Mouse (Mus musculus) neural tube, embryonic 12.5 days (tissue): ENCODE results near the gene Hils1. TPM values are rescaled to one million over a fixed set of nuclear protein-coding genes. Genes with fewer than 3 reads are reported as not detected.
A peak's percentile ranks its signal among the peaks of the same experiment; 100 is the strongest.

Experiments
- ATAC-seq: fragments of 200-750 bp; cut with Nextera tagmentation; 2 replicates; pipeline ENCODE4 v1.8.0; 2017; ENCODE audit warnings: low read depth, mild to moderate bottlenecking, moderate TSS enrichment, moderate library complexity; ENCODE audit not compliant: low FRiP score
- H3K27ac ChIP-seq: fragments of 300-500 bp; sonication (generic); 2 replicates; pipeline ENCODE4 v1.5.1; 2016
- H3K27me3 ChIP-seq: fragments of 300-500 bp; sonication (generic); replicated peaks from 2 replicates; pipeline ENCODE4 v1.6.1; 2016; ENCODE audit warnings: mild to moderate bottlenecking
- H3K36me3 ChIP-seq: fragments of 300-500 bp; sonication (generic); 2 replicates; pipeline ENCODE4 v1.6.1; 2016; ENCODE audit warnings: mild to moderate bottlenecking
- H3K4me1 ChIP-seq: fragments of 300-500 bp; sonication (generic); 2 replicates; pipeline ENCODE4 v1.6.1; 2016
- H3K4me2 ChIP-seq: fragments of 300-500 bp; sonication (generic); replicated peaks from 2 replicates; pipeline ENCODE4 v1.6.1; 2016; ENCODE audit warnings: mild to moderate bottlenecking
- H3K4me3 ChIP-seq: fragments of 300-500 bp; sonication (generic); 2 replicates; pipeline ENCODE4 v1.5.1; 2016
- H3K9ac ChIP-seq: fragments of 300-500 bp; sonication (generic); 2 replicates; pipeline ENCODE4 v1.6.1; 2016; ENCODE audit warnings: mild to moderate bottlenecking
- H3K9me3 ChIP-seq: fragments of 300-500 bp; sonication (generic); 2 replicates; pipeline ENCODE4 v1.6.1; 2016; ENCODE audit warnings: mild to moderate bottlenecking
- WGBS: fragments of 180-500 bp; shearing (Covaris S2); methylation state at CpG from one replicate; pipeline ENCODE4 v1.1.7; 2016; 5-methylcytosine and 5-hydroxymethylcytosine counted together
- polyA plus RNA-seq: library from polyadenylated mRNA; unstranded; fragments of >200 nt; fragmentation: Nextera tagmentation; extraction: Ambion mirVana; gene quantifications from 2 replicates; pipeline ENCODE4 v1.2.1, GENCODE M21; 2016

The Hils1 gene
- polyA plus RNA-seq, 1 experiment from 2014 or later, result not detected

DNA sequence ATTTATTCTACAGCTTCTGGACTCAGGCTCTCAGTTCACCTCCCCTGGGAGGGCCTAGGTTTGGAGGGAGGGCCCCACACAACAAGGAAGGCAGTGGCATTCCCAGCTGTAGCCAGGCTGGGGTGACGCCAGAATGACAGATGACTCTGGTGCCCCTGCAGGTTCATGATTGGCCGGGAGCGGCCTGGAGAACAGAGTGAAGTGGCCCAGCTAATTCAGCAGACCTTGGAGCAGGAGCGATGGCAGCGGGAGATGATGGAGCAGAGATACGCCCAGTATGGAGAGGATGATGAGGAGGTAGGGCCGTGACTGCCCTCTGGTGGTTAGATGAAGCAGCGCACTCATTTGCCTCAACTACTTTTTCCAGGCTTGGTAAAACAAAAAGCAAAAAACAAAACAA, 33.7 kb downstream of the Hils1 start:
- Histone ChIP-seq H3K27ac (peak overlapping the region; percentile 46), H3K36me3 (peaks cover 94% of the 10 kb centered on the region), H3K4me2 (peak overlapping the region; percentile 21), H3K27me3 (no peaks in the 10 kb centered on the region), H3K9me3 (no peaks in the 10 kb centered on the region), H3K4me1 (peaks cover 38% of the 10 kb centered on the region), H3K4me3 (no peak overlapping the region), H3K9ac (0 out of 2 replicates have a peak overlapping the region, but pooled peaks have one; percentile 29)
- WGBS, result under 1% methylated on average over 8 of the region's 8 CpGs
- peak; percentile 68 for ATAC-seq

DNA sequence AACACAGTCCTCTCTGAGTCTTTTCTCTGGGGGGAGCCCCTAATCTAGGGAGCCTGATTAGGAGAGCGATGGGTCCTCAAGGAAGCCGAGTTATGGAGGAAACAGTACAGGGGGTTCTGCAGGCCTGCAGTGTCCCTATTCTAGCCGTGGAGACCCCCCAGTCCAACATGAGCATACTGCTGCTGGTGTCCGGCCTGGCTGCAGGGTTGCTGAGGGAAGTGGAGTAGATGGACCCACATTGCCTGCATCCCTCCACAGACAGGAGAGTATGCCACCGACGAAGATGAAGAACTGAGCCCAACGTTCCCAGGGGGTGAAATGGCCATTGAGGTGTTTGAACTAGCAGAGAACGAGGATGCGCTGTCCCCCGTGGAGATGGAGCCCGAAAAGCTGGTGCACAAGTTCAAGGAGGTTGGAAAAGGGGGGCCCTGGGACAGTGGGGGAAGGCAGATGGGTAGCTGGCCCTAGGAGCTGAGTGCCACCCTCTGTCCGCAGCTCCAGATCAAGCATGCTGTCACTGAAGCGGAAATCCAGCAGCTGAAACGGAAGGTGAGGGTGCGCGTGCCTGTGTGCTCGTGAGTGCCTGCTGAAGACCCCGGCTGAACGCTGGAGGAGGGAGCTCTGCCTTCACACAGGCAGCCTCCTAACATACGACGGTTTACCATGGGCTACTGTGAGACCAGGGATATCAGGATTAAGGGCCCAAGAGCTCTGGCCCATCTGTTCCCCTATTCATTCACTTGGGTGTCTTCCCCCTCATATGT, 34.4 kb downstream of the Hils1 start:
- no peak for ATAC-seq
- Histone ChIP-seq H3K4me1 (peaks cover 39% of the 10 kb centered on the region), H3K9ac (no peak overlapping the region)

DNA sequence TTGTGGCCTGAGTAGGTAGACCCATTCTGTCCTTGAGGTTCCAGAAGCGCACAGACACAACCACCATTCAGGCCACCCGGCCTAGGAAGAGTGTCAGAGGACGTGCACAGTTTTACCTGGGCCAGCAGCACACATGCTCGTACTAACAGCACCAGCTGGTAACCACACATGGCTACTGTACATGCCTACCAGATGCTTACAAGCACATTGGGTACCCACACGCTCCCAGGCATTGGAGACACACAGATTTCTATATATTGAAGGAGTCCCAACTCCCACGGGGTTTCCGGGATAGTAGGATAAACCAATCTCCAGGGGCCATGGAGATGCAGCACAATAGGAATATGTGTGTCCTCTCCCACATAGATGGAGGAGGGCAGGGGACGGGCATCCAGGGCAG, 35.3 kb downstream of the Hils1 start:
- H3K4me3 ChIP-seq, result no peak overlapping the region
- no peaks in the 10 kb centered on the region for H3K9me3 ChIP-seq
- WGBS, result 95% methylated on average over 8 of the region's 8 CpGs
- peaks cover 78% of the 10 kb centered on the region for H3K36me3 ChIP-seq
- no peaks in the 10 kb centered on the region for H3K27me3 ChIP-seq
- H3K27ac ChIP-seq, result no peak overlapping the region
- ATAC-seq, result no peak
- no peak overlapping the region for H3K9ac ChIP-seq
- H3K4me2 ChIP-seq, result no peak overlapping the region
- peaks cover 47% of the 10 kb centered on the region for H3K4me1 ChIP-seq

More for the DNA sequence above, 34.4 kb downstream of the Hils1 start:
- H3K4me2 ChIP-seq, result no peak overlapping the region
- 89% methylated on average over 21 of the region's 21 CpGs for WGBS
- no peaks in the 10 kb centered on the region for H3K9me3 ChIP-seq
- no peak overlapping the region for H3K4me3 ChIP-seq
- no peak overlapping the region for H3K27ac ChIP-seq
- no peaks in the 10 kb centered on the region for H3K27me3 ChIP-seq
- H3K36me3 ChIP-seq, result peaks cover 87% of the 10 kb centered on the region

DNA sequence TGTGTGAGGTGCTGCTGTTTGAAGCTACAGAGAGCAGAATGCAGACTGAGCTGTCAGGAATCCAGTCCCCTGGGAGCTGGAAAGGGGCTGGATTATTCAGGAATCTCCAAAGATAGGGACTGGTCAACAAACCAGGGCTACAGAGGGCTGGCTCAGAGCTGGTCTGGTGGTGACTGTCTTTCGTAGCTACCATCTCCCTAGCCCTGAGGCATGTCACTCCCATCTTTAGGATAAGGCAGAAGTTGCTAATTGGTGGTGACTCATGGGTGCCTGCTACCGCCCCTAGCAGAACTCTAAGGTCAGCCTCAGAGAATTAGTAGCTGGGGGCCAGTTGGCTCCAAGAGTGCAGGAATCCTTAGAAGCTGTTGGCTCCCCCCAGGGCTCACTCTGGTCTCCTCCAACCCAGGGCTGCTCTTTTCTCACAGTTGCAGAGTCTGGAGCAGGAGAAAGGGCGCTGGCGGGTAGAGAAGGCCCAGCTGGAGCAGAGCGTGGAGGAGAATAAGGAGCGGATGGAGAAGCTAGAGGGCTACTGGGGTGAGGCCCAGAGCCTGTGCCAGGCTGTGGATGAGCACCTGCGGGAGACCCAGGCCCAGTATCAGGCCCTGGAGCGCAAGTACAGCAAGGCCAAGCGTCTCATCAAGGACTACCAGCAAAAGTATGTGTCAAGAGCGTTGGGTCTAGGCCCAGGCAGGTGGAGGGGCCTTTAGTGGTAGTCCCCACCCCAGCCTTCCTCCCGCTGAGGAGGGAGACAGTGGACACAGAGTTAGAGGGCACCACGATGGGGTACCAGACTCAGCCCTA, 36.9 kb downstream of the Hils1 start:
- no peak for ATAC-seq
- 89% methylated on average over 12 of the region's 12 CpGs for WGBS
- H3K4me3 ChIP-seq, result no peak overlapping the region
- peaks cover 58% of the 10 kb centered on the region for H3K4me1 ChIP-seq
- no peaks in the 10 kb centered on the region for H3K9me3 ChIP-seq
- H3K9ac ChIP-seq, result no peak overlapping the region
- no peak overlapping the region for H3K27ac ChIP-seq
- peaks cover 61% of the 10 kb centered on the region for H3K36me3 ChIP-seq
- H3K27me3 ChIP-seq, result no peaks in the 10 kb centered on the region
- H3K4me2 ChIP-seq, result no peak overlapping the region

DNA sequence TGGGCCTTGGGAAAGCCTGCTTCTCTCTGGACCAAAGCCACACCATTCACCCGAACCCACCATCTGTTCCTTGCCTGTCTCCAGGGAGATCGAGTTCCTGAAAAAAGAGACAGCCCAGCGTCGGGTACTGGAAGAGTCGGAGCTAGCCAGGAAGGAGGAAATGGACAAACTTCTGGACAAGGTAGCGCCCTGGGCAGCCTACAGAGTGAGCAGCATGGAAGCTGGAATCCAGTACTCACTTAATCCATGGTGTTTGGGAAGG, 37.5 kb downstream of the Hils1 start:
- no peak for ATAC-seq
- Histone ChIP-seq H3K36me3 (peaks cover 56% of the 10 kb centered on the region), H3K27me3 (no peaks in the 10 kb centered on the region), H3K9me3 (no peaks in the 10 kb centered on the region), H3K27ac (no peak overlapping the region), H3K4me1 (peaks cover 55% of the 10 kb centered on the region), H3K4me2 (no peak overlapping the region), H3K4me3 (no peak overlapping the region), H3K9ac (no peak overlapping the region)
- 71% methylated on average over 6 of the region's 6 CpGs for WGBS

DNA sequence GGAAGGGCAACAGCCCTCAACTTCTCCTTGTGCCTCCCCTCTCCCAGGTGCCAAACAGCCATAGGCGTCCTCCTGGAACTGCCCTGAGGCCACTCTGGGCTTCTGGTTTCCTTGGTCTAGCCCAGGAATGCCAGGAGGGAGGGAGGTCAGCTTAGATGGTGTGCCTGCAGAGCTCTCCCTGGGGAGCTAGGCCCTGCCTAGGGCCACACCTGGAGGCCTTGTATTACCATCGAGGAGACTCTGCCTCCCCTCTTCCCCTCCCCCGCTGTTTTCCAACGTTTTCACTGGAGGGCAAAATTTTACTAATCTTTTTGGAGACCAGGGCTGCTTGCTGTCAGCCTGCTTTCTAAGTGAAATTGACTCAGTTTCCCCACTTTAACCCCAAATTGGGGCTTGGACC, 38.6 kb downstream of the Hils1 start:
- H3K9ac ChIP-seq, result 0 out of 2 replicates have a peak overlapping the region, but pooled peaks have one; percentile 53

DNA sequence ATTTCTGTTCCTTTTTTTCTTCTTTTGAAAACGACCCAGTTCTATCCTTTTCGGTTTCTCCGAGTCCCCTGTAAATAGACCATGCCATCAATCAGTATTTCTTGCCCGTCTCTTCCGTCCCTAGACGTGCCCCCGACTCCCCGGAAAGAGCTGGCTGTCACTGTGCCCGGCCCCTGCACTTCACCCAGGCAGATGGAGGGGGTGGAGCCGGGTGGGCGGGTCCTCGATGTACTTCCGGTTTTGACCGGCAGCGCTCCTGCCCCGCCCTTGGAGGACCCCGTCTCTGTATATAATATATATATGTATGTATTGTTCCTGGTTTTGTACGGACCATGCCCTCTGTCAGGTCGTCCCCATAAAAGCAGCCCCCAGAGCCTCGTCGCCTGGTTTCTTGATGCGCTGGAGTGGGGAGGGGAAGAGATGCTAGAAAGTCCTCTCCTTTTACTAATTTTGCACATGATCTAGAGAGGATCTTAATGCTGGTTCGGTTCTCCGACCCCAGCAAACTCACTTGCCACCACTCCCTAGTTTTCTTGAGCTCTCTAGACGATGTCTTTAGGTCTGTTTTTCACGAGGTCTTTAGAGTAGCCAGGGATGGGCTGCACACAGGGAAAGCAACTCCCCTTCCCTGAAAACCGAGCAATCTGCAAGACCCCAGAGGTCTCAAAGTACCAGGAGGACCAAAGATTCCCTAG, 39.3 kb downstream of the Hils1 start:
- Histone ChIP-seq H3K4me2 (peak overlapping the region; percentile 70), H3K4me3 (peak overlapping the region; percentile 28), H3K27ac (peak overlapping the region; percentile 16; the same call in 1 of the 2 replicates), H3K9me3 (no peaks in the 10 kb centered on the region), H3K27me3 (no peaks in the 10 kb centered on the region), H3K36me3 (peaks cover 44% of the 10 kb centered on the region), H3K9ac (peak overlapping the region; percentile 53), H3K4me1 (peaks cover 42% of the 10 kb centered on the region)
- WGBS, result 2% methylated on average over 27 of the region's 27 CpGs
- ATAC-seq, result peak; percentile 46

More for the DNA sequence above, 38.6 kb downstream of the Hils1 start:
- Histone ChIP-seq H3K9me3 (no peaks in the 10 kb centered on the region), H3K36me3 (peaks cover 48% of the 10 kb centered on the region), H3K27me3 (no peaks in the 10 kb centered on the region), H3K4me2 (peak overlapping the region; percentile 70), H3K27ac (peak overlapping the region; percentile 16; the same call in 1 of the 2 replicates), H3K4me3 (peak overlapping the region; percentile 28; the same call in 1 of the 2 replicates), H3K4me1 (peaks cover 44% of the 10 kb centered on the region)
- 37% methylated on average over 4 of the region's 4 CpGs for WGBS
- ATAC-seq, result no peak

DNA sequence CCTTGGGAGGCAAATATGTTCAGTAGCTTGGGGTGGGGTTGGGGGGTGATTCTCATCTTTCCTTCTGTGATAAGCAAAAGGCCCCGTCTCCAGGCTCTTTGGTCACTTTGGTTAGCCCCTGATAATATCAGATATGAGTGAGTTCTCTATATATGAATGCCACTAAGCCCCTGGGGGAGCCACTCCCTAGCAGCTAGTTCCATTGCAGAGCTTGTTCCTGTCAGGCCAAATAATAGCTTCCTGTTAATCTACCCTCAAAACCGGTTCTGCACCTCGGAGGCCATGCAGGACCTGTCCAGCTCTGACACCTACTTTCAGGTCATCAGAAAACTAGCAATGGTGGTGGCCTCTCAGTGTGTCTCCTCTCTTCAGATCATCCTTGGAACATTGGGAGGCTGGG, 40.0 kb downstream of the Hils1 start:
- no peak for ATAC-seq
- Histone ChIP-seq H3K27ac (0 out of 2 replicates have a peak overlapping the region, but pooled peaks have one; percentile 12), H3K9me3 (no peaks in the 10 kb centered on the region), H3K4me3 (no peak overlapping the region), H3K4me1 (peaks cover 47% of the 10 kb centered on the region), H3K36me3 (peaks cover 36% of the 10 kb centered on the region), H3K9ac (no peak overlapping the region; the same call in 1 of the 2 replicates), H3K4me2 (peak overlapping the region; percentile 70), H3K27me3 (no peaks in the 10 kb centered on the region)
- 86% methylated on average over 3 of the region's 3 CpGs for WGBS

DNA sequence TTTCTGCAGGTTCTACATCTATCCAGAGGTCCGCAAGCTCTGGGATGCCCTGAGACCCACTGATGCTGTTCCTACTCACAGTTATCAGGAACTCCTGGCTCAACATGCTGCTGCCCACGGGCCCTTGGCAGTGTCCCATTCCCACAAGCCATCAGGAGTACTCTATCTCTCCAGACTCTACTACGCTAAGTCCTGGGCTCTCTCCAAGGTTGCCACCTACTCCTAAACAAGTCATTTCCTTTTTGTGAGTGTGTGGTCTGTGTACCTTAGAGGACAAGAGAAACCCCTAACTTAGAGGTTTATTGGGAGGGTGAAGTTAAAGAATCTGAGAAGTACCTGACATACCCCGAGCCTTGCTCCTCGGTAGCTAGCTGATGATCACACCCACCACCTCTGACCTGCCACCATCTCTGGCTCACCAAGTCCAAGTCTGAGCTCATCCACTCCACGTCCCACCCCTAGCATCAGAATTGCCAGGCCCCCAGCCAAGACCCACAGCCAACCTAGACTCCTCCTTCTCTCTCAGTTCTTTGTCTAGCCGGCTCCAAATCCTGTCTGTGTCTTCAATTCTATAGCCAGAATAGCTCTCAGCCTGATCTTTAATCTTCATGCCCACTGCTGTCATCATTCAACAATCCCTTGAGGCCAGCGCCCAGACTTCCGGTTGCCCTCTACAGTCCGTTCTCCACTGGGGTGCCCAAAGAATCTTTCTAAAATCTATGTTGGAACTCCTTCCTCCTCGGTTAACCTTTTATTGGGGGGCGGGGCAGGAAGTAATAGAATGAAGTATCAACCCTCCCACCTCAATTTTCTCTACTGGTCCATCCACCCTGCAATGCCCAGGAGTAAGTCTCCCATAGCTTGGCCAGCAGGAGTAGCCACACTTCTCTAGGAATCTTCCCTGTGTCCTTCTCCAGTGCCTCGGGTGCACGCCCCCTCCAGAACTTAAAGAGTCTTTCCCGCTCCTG, 41.6 kb downstream of the Hils1 start:
- H3K36me3 ChIP-seq, result peaks cover 25% of the 10 kb centered on the region
- H3K4me3 ChIP-seq, result peak overlapping the region; percentile 80
- peak overlapping the region; percentile 78 for H3K4me2 ChIP-seq
- H3K27me3 ChIP-seq, result no peaks in the 10 kb centered on the region
- 0 out of 2 replicates have a peak, but pooled peaks have one; percentile 2 for ATAC-seq
- 36% methylated on average over 15 of the region's 15 CpGs for WGBS
- no peaks in the 10 kb centered on the region for H3K9me3 ChIP-seq
- peaks cover 57% of the 10 kb centered on the region for H3K4me1 ChIP-seq
- H3K27ac ChIP-seq, result peak overlapping the region; percentile 93
- H3K9ac ChIP-seq, result peak overlapping the region; percentile 88

DNA sequence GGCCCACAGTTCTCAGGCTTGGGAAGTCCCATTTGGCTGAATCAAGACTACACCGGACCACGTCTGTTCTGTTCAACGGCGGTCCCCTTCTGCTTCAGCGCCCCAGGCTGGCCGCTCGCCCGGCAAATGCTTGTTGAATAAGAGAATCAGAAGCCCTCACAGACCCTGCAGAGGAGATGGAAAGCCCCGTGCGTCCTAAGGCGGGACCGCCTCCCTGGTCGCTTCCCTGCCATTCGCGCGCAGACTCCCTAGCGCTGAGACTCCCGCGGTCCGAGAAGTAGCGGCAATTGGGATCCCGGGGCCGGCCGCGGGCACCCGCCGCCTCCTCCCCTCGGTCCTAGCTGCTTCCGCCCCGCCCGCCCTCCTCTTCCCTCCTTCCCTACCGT, 42.2 kb downstream of the Hils1 start, which contains the start of gene Samd14:
TSS of gene Samd14 (plus strand) at position 251 of the 386 bp plus-strand sequence.
- H3K9ac ChIP-seq, result peak within 1 kb of the TSS; percentile 88
- H3K27me3 ChIP-seq, result no peaks in the 10 kb centered on the region
- H3K4me2 ChIP-seq, result peak within 1 kb of the TSS; percentile 78
- H3K36me3 ChIP-seq, result peaks cover 25% of the 10 kb centered on the region
- peak within 1 kb of the TSS; percentile 93 for H3K27ac ChIP-seq
- WGBS, result under 1% methylated on average over 29 of the region's 32 CpGs
- H3K4me1 ChIP-seq, result peaks cover 58% of the 10 kb centered on the region
- ATAC-seq, result peak; percentile 59
- peak within 1 kb of the TSS; percentile 80 for H3K4me3 ChIP-seq
- H3K9me3 ChIP-seq, result no peaks in the 10 kb centered on the region

DNA sequence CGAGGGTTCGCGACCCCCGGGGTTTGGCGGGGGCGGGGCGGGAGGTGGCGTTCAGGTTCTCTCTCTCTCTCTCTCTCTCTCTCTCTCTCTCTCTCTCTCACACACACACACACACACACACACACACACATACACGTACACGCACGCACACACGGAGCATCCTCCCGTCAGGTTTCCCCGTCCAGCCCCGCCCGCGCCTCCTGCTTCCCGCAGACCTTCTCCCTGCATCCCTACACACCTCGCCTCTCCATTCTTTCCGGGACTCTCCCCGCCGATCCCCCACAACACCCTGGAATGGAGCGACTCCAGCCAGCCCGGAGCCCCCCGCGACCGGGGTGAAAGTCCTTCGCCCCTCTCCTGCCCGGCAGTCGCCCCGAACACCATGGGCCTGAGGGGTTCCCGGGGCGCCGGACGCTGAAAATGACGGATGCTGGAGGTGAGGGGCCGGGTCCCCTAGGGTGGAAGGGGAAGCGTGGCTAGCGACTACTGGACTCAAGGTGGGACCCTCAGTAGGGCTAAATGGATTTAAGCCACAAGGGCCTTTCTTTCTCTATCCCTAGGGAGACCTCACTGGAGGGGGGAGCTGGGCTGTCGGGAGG, 42.8 kb downstream of the Hils1 start:
- Histone ChIP-seq H3K36me3 (peaks cover 25% of the 10 kb centered on the region), H3K9ac (peak overlapping the region; percentile 88), H3K9me3 (no peaks in the 10 kb centered on the region), H3K4me1 (peaks cover 59% of the 10 kb centered on the region), H3K27ac (peak overlapping the region; percentile 93), H3K4me3 (peak overlapping the region; percentile 80), H3K4me2 (peak overlapping the region; percentile 78), H3K27me3 (no peaks in the 10 kb centered on the region)
- whole genome bisulfite sequencing, result under 1% methylated on average over 34 of the region's 40 CpGs
- ATAC-seq, result peak; percentile 41
